Mouse (Mus musculus) lung, postnatal 0 days (tissue): ENCODE results near the gene Oaz1. TPM values are rescaled to one million over a fixed set of nuclear protein-coding genes. Genes with fewer than 3 reads are reported as not detected.
"Not testable (repeated sequence)": the region's sequence is repeated elsewhere in the genome, so short reads cannot be mapped to it uniquely, and the experiment has no call there.

Experiments
- ATAC-seq: fragments of 200-750 bp; cut with Nextera tagmentation; 2 replicates; pipeline ENCODE4 v1.8.0; 2017; ENCODE audit warnings: moderate library complexity
- DNase-seq: peaks from one replicate; pipeline ENCODE4 v3.0.0-alpha.2; 2016; ENCODE audit warnings: low spot score
- H3K27ac ChIP-seq: fragments of 300-500 bp; sonication (generic); 2 replicates; pipeline ENCODE4 v1.5.1; 2014; ENCODE audit warnings: antibody characterized with exemption, mild to moderate bottlenecking, low read length, mixed read lengths
- H3K27me3 ChIP-seq: fragments of 300-500 bp; sonication (generic); replicated peaks from 2 replicates; pipeline ENCODE4 v1.6.1; 2014; ENCODE audit warnings: low read length, mixed read lengths; ENCODE audit not compliant: insufficient read depth
- H3K36me3 ChIP-seq: fragments of 300-500 bp; sonication (generic); 2 replicates; pipeline ENCODE4 v1.6.1; 2014; ENCODE audit warnings: low read length, mixed read lengths; ENCODE audit not compliant: insufficient read depth
- H3K4me1 ChIP-seq: fragments of 300-500 bp; sonication (generic); 2 replicates; pipeline ENCODE4 v1.6.1; 2014; ENCODE audit warnings: antibody characterized with exemption, low read depth, low read length, mixed read lengths; ENCODE audit not compliant: insufficient read depth
- H3K4me2 ChIP-seq: fragments of 300-500 bp; sonication (generic); replicated peaks from 2 replicates; pipeline ENCODE4 v1.6.1; 2014; ENCODE audit warnings: low read depth, mild to moderate bottlenecking, low read length, moderate library complexity, mixed read lengths
- H3K4me3 ChIP-seq: fragments of 300-500 bp; sonication (generic); 2 replicates; pipeline ENCODE4 v1.5.1; 2014; ENCODE audit warnings: low read depth, low read length
- H3K9ac ChIP-seq: fragments of 300-500 bp; sonication (generic); replicated peaks from 2 replicates; pipeline ENCODE4 v1.6.1; 2014; ENCODE audit warnings: low read depth, mild to moderate bottlenecking
- H3K9me3 ChIP-seq: fragments of 300-500 bp; sonication (generic); 2 replicates; pipeline ENCODE4 v1.6.1; 2016; ENCODE audit warnings: low read length, mixed read lengths
- CTCF ChIP-seq: IDR thresholded peaks from 2 replicates; pipeline ENCODE4 v1.5.1; 2016; ENCODE audit warnings: antibody characterized with exemption, mild to moderate bottlenecking
- EP300 ChIP-seq: IDR thresholded peaks from 2 replicates; pipeline ENCODE4 v1.6.1; 2016; ENCODE audit warnings: antibody characterized with exemption, mild to moderate bottlenecking, control low read depth
- WGBS: fragments of 180-500 bp; shearing (Covaris S2); extraction: QIAGEN DNeasy Blood & Tissue Kit; methylation state at CpG from one replicate; pipeline ENCODE4 v1.1.7; 2014; 5-methylcytosine and 5-hydroxymethylcytosine counted together
- polyA plus RNA-seq: library from polyadenylated mRNA; unstranded; fragments of >200 nt; fragmentation: Nextera tagmentation; extraction: Ambion mirVana; gene quantifications from 2 replicates; pipeline ENCODE4 v1.2.1, GENCODE M21; 2015

The Oaz1 gene
- polyA plus RNA-seq, 1 experiment from 2014 or later, result 1,416 TPM

- H3K4me2 ChIP-seq, result no peak overlapping the region
- ATAC-seq, result no peak
- no peaks in the 10 kb centered on the region for H3K36me3 ChIP-seq
- H3K4me1 ChIP-seq, result no peaks in the 10 kb centered on the region
- no peaks in the 10 kb centered on the region for H3K27me3 ChIP-seq
- no peaks in the 10 kb centered on the region for H3K9me3 ChIP-seq
- H3K4me3 ChIP-seq, result no peak overlapping the region
- WGBS, result 44% methylated on average over 8 of the region's 8 CpGs
- no peak overlapping the region for H3K9ac ChIP-seq
- no peak for TF ChIP-seq EP300
- TF ChIP-seq CTCF, result no peak
- H3K27ac ChIP-seq, result no peak overlapping the region
- DNase-seq, result no peak
These were observed 2.4 kb upstream of the Oaz1 start for GRCm38 (mm10) chr10:80823847-80824643.

- Histone ChIP-seq H3K27me3 (no peaks in the 10 kb centered on the region), H3K27ac (no peak overlapping the region), H3K4me1 (no peaks in the 10 kb centered on the region), H3K36me3 (0 out of 2 replicates have a peak, but pooled peaks cover 4% of the 10 kb centered on the region), H3K4me3 (no peak overlapping the region), H3K9ac (no peak overlapping the region), H3K9me3 (no peaks in the 10 kb centered on the region), H3K4me2 (no peak overlapping the region)
- DNase-seq, result no peak
- WGBS, result 54% methylated on average over 2 of the region's 2 CpGs
- no peak for TF ChIP-seq EP300
- no peak for TF ChIP-seq CTCF
- ATAC-seq, result no peak
These were observed 1.6 kb upstream of the Oaz1 start for GRCm38 (mm10) chr10:80824827-80825226.

- H3K4me3 ChIP-seq, result peak overlapping the region; percentile 71
- H3K27ac ChIP-seq, result peak overlapping the region; percentile 89
- peak overlapping the region; percentile 92 for H3K9ac ChIP-seq
- no peak for TF ChIP-seq CTCF
- no peak for TF ChIP-seq EP300
- H3K4me2 ChIP-seq, result peak overlapping the region; percentile 68
- no peaks in the 10 kb centered on the region for H3K9me3 ChIP-seq
- 0 out of 2 replicates have a peak, but pooled peaks cover 4% of the 10 kb centered on the region for H3K36me3 ChIP-seq
- H3K27me3 ChIP-seq, result no peaks in the 10 kb centered on the region
- ATAC-seq, result no peak
- no peak for DNase-seq
- no peaks in the 10 kb centered on the region for H3K4me1 ChIP-seq
- 4% methylated on average over 29 of the region's 29 CpGs for WGBS
These were observed 810 bp downstream of the Oaz1 start for GRCm38 (mm10) chr10:80827063-80827869.

- TF ChIP-seq CTCF (no peak), EP300 (no peak)
- DNase-seq (no peak), ATAC-seq (no peak)
- Histone ChIP-seq H3K9me3 (no peaks in the 10 kb centered on the region), H3K4me3 (peak overlapping the region; percentile 71), H3K36me3 (0 out of 2 replicates have a peak, but pooled peaks cover 4% of the 10 kb centered on the region), H3K27ac (no peak overlapping the region), H3K9ac (peak overlapping the region; percentile 92), H3K4me1 (no peaks in the 10 kb centered on the region), H3K4me2 (peak overlapping the region; percentile 68), H3K27me3 (no peaks in the 10 kb centered on the region)
- 55% methylated on average over 9 of the region's 10 CpGs for WGBS
These were observed 1.5 kb downstream of the Oaz1 start for GRCm38 (mm10) chr10:80827870-80828420.

- not testable (repeated sequence) for H3K27ac ChIP-seq, H3K4me3 ChIP-seq, H3K36me3 ChIP-seq, H3K4me1 ChIP-seq, H3K9me3 ChIP-seq, DNase-seq, H3K9ac ChIP-seq, H3K27me3 ChIP-seq, ATAC-seq
- peak overlapping the region; percentile 68; the same call in 1 of the 2 replicates for H3K4me2 ChIP-seq
- WGBS, result 74% methylated on average over 9 of the region's 9 CpGs
These were observed 2.1 kb downstream of the Oaz1 start for GRCm38 (mm10) chr10:80828587-80828986.
